Mouse (Mus musculus): ENCODE measurements around the gene Tmub2.

DNA sequence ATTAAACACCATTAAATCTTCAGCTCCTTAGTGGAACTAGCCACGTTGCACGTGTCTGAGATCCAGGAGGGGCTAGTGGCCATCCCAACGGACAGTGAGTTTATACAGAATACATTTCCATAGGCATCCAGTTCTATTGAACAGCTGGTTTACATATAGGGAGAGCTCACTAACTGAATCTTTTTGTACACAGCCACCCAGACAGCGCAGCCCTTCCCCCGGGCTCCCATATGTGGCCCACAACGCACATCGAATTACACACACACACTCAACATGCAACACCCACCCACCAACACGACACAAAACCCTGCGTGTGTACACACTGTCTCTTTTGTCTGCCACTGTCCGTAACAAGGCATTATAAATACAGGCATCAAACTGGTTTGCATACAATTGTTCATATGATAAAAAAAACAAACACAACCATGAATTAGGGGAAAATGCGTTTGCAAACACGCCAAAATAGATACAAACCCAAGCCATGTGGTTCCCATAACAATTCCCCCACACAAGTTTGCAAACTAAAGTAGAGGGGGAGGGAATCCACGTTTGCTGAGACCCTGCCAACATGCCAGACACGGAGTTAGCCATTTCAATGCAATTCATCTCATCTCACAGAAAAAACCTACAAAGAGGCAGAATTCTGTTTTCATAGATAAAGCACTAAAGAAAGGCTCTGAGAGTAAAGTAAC lies 39.0 kb upstream of the Tmub2 start:
- TF ChIP-seq GATA1 (IDR thresholded peaks at IDR 0.05; ENCODE audit: borderline replicate concordance, low read length), result no peak
- no peak for TF ChIP-seq FLI1 (IDR thresholded peaks at IDR 0.05; ENCODE audit: low read length)
